Mouse (Mus musculus): Measurements from ENCODE around the gene Nek8.
A peak's percentile ranks its signal among the peaks of the same experiment; 100 is the strongest.
"Not testable (repeated sequence)": the region's sequence is repeated elsewhere in the genome, so short reads cannot be mapped to it uniquely, and the experiment has no call there.

The Nek8 gene

GRCm38 (mm10) chr11:78176402-78176862, at the start of gene Nek8, which contains the start of gene Tlcd1:
Nek8 (minus strand) TSS chr11:78176675.
Tlcd1 (plus strand) TSS chr11:78176711.
- peak; percentile 97 for DNase-seq

- no peak for DNase-seq
Observed at GRCm38 (mm10) chr11:78223586-78223985, 47.1 kb upstream of the Nek8 start.

GRCm38 (mm10) chr11:78215709-78216317, 39.3 kb upstream of the Nek8 start:
- no peak for DNase-seq

- DNase-seq, result no peak
Observed at GRCm38 (mm10) chr11:78213086-78213817, 36.8 kb upstream of the Nek8 start.

- DNase-seq, result no peak
Observed at GRCm38 (mm10) chr11:78211513-78211912, 35.0 kb upstream of the Nek8 start.

GRCm38 (mm10) chr11:78210615-78211014, 34.1 kb upstream of the Nek8 start:
- no peak for DNase-seq

- peak in 1 of 2 experiments; percentile 25 for DNase-seq
Observed at GRCm38 (mm10) chr11:78209886-78210285, 33.4 kb upstream of the Nek8 start.

- no peak for DNase-seq
Observed at GRCm38 (mm10) chr11:78207190-78207589, 30.7 kb upstream of the Nek8 start.

- DNase-seq, result no peak
Observed at GRCm38 (mm10) chr11:78205361-78206206, 29.1 kb upstream of the Nek8 start.

- no peak for DNase-seq
Observed at GRCm38 (mm10) chr11:78204287-78204686, 27.8 kb upstream of the Nek8 start.

- DNase-seq, result peak; percentile 38 to 40
Observed at GRCm38 (mm10) chr11:78202372-78202771, 25.9 kb upstream of the Nek8 start.

- DNase-seq, result no peak
Observed at GRCm38 (mm10) chr11:78195101-78195863, 18.8 kb upstream of the Nek8 start.

GRCm38 (mm10) chr11:78194411-78195100, 18.1 kb upstream of the Nek8 start:
- DNase-seq, result peak; percentile 79 to 90

- DNase-seq, result no peak
Observed at GRCm38 (mm10) chr11:78193113-78193512, 16.6 kb upstream of the Nek8 start, which contains the start of gene Proca1. Proca1 (plus strand) TSS chr11:78193392.

GRCm38 (mm10) chr11:78190041-78190440, 13.6 kb upstream of the Nek8 start:
- DNase-seq, result peak; percentile 82 to 90

- DNase-seq, result peak; percentile 75 to 84
Observed at GRCm38 (mm10) chr11:78189234-78190040, 13.0 kb upstream of the Nek8 start.

- DNase-seq, result peak; percentile 78 to 86
Observed at GRCm38 (mm10) chr11:78188331-78189233, 12.1 kb upstream of the Nek8 start, which contains the start of gene Rab34. Rab34 (plus strand) TSS chr11:78188430.

- not testable (repeated sequence) for DNase-seq
Observed at GRCm38 (mm10) chr11:78184702-78185101, 8.2 kb upstream of the Nek8 start.

- no peak for DNase-seq
Observed at GRCm38 (mm10) chr11:78183884-78184514, 7.5 kb upstream of the Nek8 start.

Measured in kidney, postnatal 36 days (tissue).